12 mouse cellular contexts compared by ENCODE assay signal in genomic region chr9:15240006-15240405, GRCm38 (mm10). TPM values are rescaled to one million over a fixed set of nuclear protein-coding genes. Genes with fewer than 3 reads are reported as not detected.
DNase-seq lines count a peak whose midpoint lies in the region; ATAC-seq and TF ChIP-seq lines count a peak whose summit lies in the region.
"Had no signal": no experiment of that assay in that cellular context is flagged by ENCODE, and none has a peak within 500 bp of the region (broad histone marks: within the 10 kb centered on the region; RNA-seq: fewer than 3 reads in every experiment).

No protein-coding gene starts in this region.

- H3K36me3 ChIP-seq in forebrain, postnatal 0 days (ENCODE audit: insufficient read depth), result no peaks in the 10 kb centered on the region
- H3K36me3 ChIP-seq in forebrain, embryonic 13.5 days (ENCODE audit: poor library complexity, severe bottlenecking), result no peaks in the 10 kb centered on the region
- H3K36me3 ChIP-seq in liver, embryonic 11.5 days (ENCODE audit: control insufficient read depth, insufficient read depth, low read length), result no peaks in the 10 kb centered on the region
- no peaks in the 10 kb centered on the region for H3K36me3 ChIP-seq in hindbrain, postnatal 0 days (ENCODE audit: insufficient read depth, low read length)
- H3K36me3 ChIP-seq in stomach, embryonic 14.5 days (ENCODE audit: control insufficient read depth, insufficient read depth, low read length), result no peaks in the 10 kb centered on the region
- H3K36me3 ChIP-seq: limb, embryonic 12.5 days; lung, embryonic 15.5 days had no signal

- ATAC-seq in forebrain, postnatal 0 days, result no peak
- ATAC-seq in forebrain, embryonic 13.5 days, result no peak
- ATAC-seq in liver, embryonic 11.5 days (replicated peaks; ENCODE audit: low FRiP score), result no peak
- no peak for ATAC-seq in hindbrain, postnatal 0 days
- no peak for ATAC-seq in stomach, embryonic 14.5 days (ENCODE audit: insufficient number of reproducible peaks, insufficient read depth, low FRiP score, low read depth)

- H3K27ac ChIP-seq in forebrain, postnatal 0 days (ENCODE audit: low read depth, low read length), result no peak overlapping the region
- H3K27ac ChIP-seq in forebrain, embryonic 13.5 days, result no peak overlapping the region
- H3K27ac ChIP-seq in liver, embryonic 11.5 days (ENCODE audit: low read depth, low read length), result no peak overlapping the region
- H3K27ac ChIP-seq in hindbrain, postnatal 0 days, result no peak overlapping the region
- no peak overlapping the region for H3K27ac ChIP-seq in stomach, embryonic 14.5 days (ENCODE audit: low read length)
- H3K27ac ChIP-seq in layer of hippocampus, adult 2 months, result no peak overlapping the region
- H3K27ac ChIP-seq: limb, embryonic 12.5 days; lung, embryonic 15.5 days had no signal

- no peaks in the 10 kb centered on the region for H3K9me3 ChIP-seq in forebrain, postnatal 0 days (ENCODE audit: low read length)
- no peaks in the 10 kb centered on the region for H3K9me3 ChIP-seq in forebrain, embryonic 13.5 days (replicated peaks)
- H3K9me3 ChIP-seq in liver, embryonic 11.5 days (ENCODE audit: control insufficient read depth, low read length), result no peaks in the 10 kb centered on the region
- no peaks in the 10 kb centered on the region for H3K9me3 ChIP-seq in hindbrain, postnatal 0 days (ENCODE audit: low read length)
- no peaks in the 10 kb centered on the region for H3K9me3 ChIP-seq in stomach, embryonic 14.5 days (ENCODE audit: control insufficient read depth, low read depth, low read length)
- H3K9me3 ChIP-seq: limb, embryonic 12.5 days; lung, embryonic 15.5 days had no signal

- no peak for DNase-seq in forebrain, postnatal 0 days
- DNase-seq in liver, embryonic 11.5 days (ENCODE audit: low spot score), result peak; percentile 30
- DNase-seq in liver, result no peak
- DNase-seq in hindbrain, postnatal 0 days (ENCODE audit: low spot score), result no peak
- no peak for DNase-seq in layer of hippocampus, adult 2 months (ENCODE audit: low spot score in 2 of 2)
- no peak for DNase-seq in thymus, postnatal 25 days
- DNase-seq: cerebellum, adult 2 months had no signal

- no peaks in the 10 kb centered on the region for H3K27me3 ChIP-seq in forebrain, postnatal 0 days (ENCODE audit: insufficient read depth, low read length)
- H3K27me3 ChIP-seq in forebrain, embryonic 13.5 days, result peaks cover 3% of the 10 kb centered on the region; the same call in 1 of the 2 replicates
- H3K27me3 ChIP-seq in liver, embryonic 11.5 days (replicated peaks; ENCODE audit: control insufficient read depth, insufficient read depth, low read length), result peaks cover 4% of the 10 kb centered on the region
- H3K27me3 ChIP-seq in hindbrain, postnatal 0 days (ENCODE audit: insufficient read depth, low read length), result no peaks in the 10 kb centered on the region
- H3K27me3 ChIP-seq in stomach, embryonic 14.5 days (ENCODE audit: control insufficient read depth, insufficient read depth, low read length), result no peaks in the 10 kb centered on the region
- H3K27me3 ChIP-seq: lung, embryonic 15.5 days had no signal

- 0 out of 2 replicates have a peak, but pooled peaks cover 4% of the 10 kb centered on the region for H3K4me1 ChIP-seq in forebrain, postnatal 0 days (ENCODE audit: insufficient read depth)
- peaks cover 14% of the 10 kb centered on the region for H3K4me1 ChIP-seq in forebrain, embryonic 13.5 days
- peaks cover 2% of the 10 kb centered on the region; the same call in 1 of the 2 replicates for H3K4me1 ChIP-seq in liver, embryonic 11.5 days (replicated peaks; ENCODE audit: control insufficient read depth, insufficient read depth, low read length)
- H3K4me1 ChIP-seq in hindbrain, postnatal 0 days (ENCODE audit: insufficient read depth, low read length), result peaks cover 14% of the 10 kb centered on the region; the same call in 1 of the 2 replicates
- 0 out of 2 replicates have a peak, but pooled peaks cover 2% of the 10 kb centered on the region for H3K4me1 ChIP-seq in stomach, embryonic 14.5 days (ENCODE audit: control insufficient read depth, insufficient read depth, low read length)

- peak overlapping the region; percentile 69; the same call in 1 of the 2 replicates for H3K4me2 ChIP-seq in forebrain, postnatal 0 days (ENCODE audit: low read depth)
- no peak overlapping the region for H3K4me2 ChIP-seq in forebrain, embryonic 13.5 days
- H3K4me2 ChIP-seq in liver, embryonic 11.5 days, result no peak overlapping the region
- peak overlapping the region; percentile 75 for H3K4me2 ChIP-seq in hindbrain, postnatal 0 days (ENCODE audit: low read depth, low read length)
- 0 out of 2 replicates have a peak overlapping the region, but pooled peaks have one; percentile 74 for H3K4me2 ChIP-seq in stomach, embryonic 14.5 days (replicated peaks; ENCODE audit: low read depth, low read length)

- 91% methylated on average over 6 of the region's 6 CpGs for WGBS in forebrain, postnatal 0 days
- WGBS in forebrain, embryonic 13.5 days, result 91% methylated on average over 6 of the region's 6 CpGs
- 85% methylated on average over 6 of the region's 6 CpGs for WGBS in liver, embryonic 11.5 days
- 90% methylated on average over 6 of the region's 6 CpGs for WGBS in hindbrain, postnatal 0 days
- 92% methylated on average over 6 of the region's 6 CpGs for WGBS in stomach, embryonic 14.5 days

- 0 out of 2 replicates have a peak overlapping the region, but pooled peaks have one; percentile 51 for H3K4me3 ChIP-seq in forebrain, postnatal 0 days (ENCODE audit: low read depth, low read length)
- no peak overlapping the region for H3K4me3 ChIP-seq in forebrain, embryonic 13.5 days
- no peak overlapping the region for H3K4me3 ChIP-seq in liver, embryonic 11.5 days (ENCODE audit: low read depth, low read length)
- H3K4me3 ChIP-seq in hindbrain, postnatal 0 days (ENCODE audit: low read length), result peak overlapping the region; percentile 40; the same call in 1 of the 2 replicates
- H3K4me3 ChIP-seq in stomach, embryonic 14.5 days (ENCODE audit: low read depth, low read length), result no peak overlapping the region
- H3K4me3 ChIP-seq in layer of hippocampus, adult 2 months, result no peak overlapping the region

- no peak for TF ChIP-seq CTCF in forebrain, postnatal 0 days (IDR thresholded peaks at IDR 0.05; ENCODE audit: low read depth)
- TF ChIP-seq CTCF in hindbrain, postnatal 0 days (IDR thresholded peaks at IDR 0.05; ENCODE audit: low read depth), result no peak
- TF ChIP-seq CTCF in layer of hippocampus, adult 2 months (conservative IDR thresholded peaks at IDR 0.05), result no peak

- no peak overlapping the region for H3K9ac ChIP-seq in forebrain, postnatal 0 days
- no peak overlapping the region for H3K9ac ChIP-seq in forebrain, embryonic 13.5 days
- H3K9ac ChIP-seq in liver, embryonic 11.5 days (ENCODE audit: low read depth, low read length), result no peak overlapping the region
- no peak overlapping the region for H3K9ac ChIP-seq in hindbrain, postnatal 0 days (replicated peaks; ENCODE audit: low read length)
- no peak overlapping the region for H3K9ac ChIP-seq in stomach, embryonic 14.5 days (replicated peaks; ENCODE audit: low read depth, low read length)

RNA-seq across cellular contexts. Expression of gene Vstm5, which starts 1.2 kb away (rescaled TPM):
- 20.2 and 21.6 TPM in 2 replicates for total RNA-seq in forebrain, postnatal 0 days (2014; rRNA removed)
- 13.8 and 18.2 TPM in 2 replicates for polyA plus RNA-seq in forebrain, postnatal 0 days (2015; fragmentation: Nextera tagmentation; extraction: Ambion mirVana)
- polyA plus RNA-seq in forebrain, embryonic 13.5 days (2015; fragmentation: Nextera tagmentation; extraction: Ambion mirVana), result 2.7 and 4.4 TPM in 2 replicates
- 0.84 and 1.4 TPM in 2 replicates for polyA plus RNA-seq in liver, embryonic 11.5 days (2014; fragmentation: Nextera tagmentation; extraction: Ambion mirVana)
- 31.4 and 36.0 TPM in 2 replicates for total RNA-seq in hindbrain, postnatal 0 days (2014; rRNA removed)
- polyA plus RNA-seq in hindbrain, postnatal 0 days (2015; fragmentation: Nextera tagmentation; extraction: Ambion mirVana), result 27.4 and 27.9 TPM in 2 replicates
- 8.2 and 9.4 TPM in 2 replicates for polyA plus RNA-seq in stomach, embryonic 14.5 days (2014; fragmentation: Nextera tagmentation; extraction: Ambion mirVana)
- total RNA-seq in layer of hippocampus, adult 2 months (2021), result 1 to 10 TPM; 5.3 to 6.8 TPM
- total RNA-seq: granulocyte monocyte progenitor cell, adult 5-6 weeks had no signal

RNA-seq across cellular contexts. Expression of gene Med17, which starts 39.7 kb away (rescaled TPM):
- 30.7 and 30.9 TPM in 2 replicates for total RNA-seq in forebrain, postnatal 0 days (2014; rRNA removed)
- 17.9 and 23.3 TPM in 2 replicates for polyA plus RNA-seq in forebrain, postnatal 0 days (2015; fragmentation: Nextera tagmentation; extraction: Ambion mirVana)
- 40.1 and 44.4 TPM in 2 replicates for polyA plus RNA-seq in forebrain, embryonic 13.5 days (2015; fragmentation: Nextera tagmentation; extraction: Ambion mirVana)
- polyA plus RNA-seq in liver, embryonic 11.5 days (2014; fragmentation: Nextera tagmentation; extraction: Ambion mirVana), result 41.9 and 47.3 TPM in 2 replicates
- total RNA-seq in hindbrain, postnatal 0 days (2014; rRNA removed), result 21.9 and 28.8 TPM in 2 replicates
- polyA plus RNA-seq in hindbrain, postnatal 0 days (2015; fragmentation: Nextera tagmentation; extraction: Ambion mirVana), result 19.0 and 22.1 TPM in 2 replicates
- polyA plus RNA-seq in stomach, embryonic 14.5 days (2014; fragmentation: Nextera tagmentation; extraction: Ambion mirVana), result 39.8 and 43.1 TPM in 2 replicates
- 10 to 100 TPM; 36.2 to 41.9 TPM for total RNA-seq in layer of hippocampus, adult 2 months (2021)

Comparison
In these comparisons a context has a peak if more than half of its experiments do, and no peak if none do; other contexts are left out.
1. H3K4me2 ChIP-seq: peak in forebrain, postnatal 0 days (single experiment), hindbrain, postnatal 0 days (single experiment) and stomach, embryonic 14.5 days (single experiment); none in forebrain, embryonic 13.5 days (single experiment) and liver, embryonic 11.5 days (single experiment).
2. H3K4me3 ChIP-seq: peak in forebrain, postnatal 0 days (single experiment) and hindbrain, postnatal 0 days (single experiment); none in forebrain, embryonic 13.5 days (single experiment), liver, embryonic 11.5 days (single experiment), stomach, embryonic 14.5 days (single experiment) and layer of hippocampus, adult 2 months (single experiment).